Mouse (Mus musculus) erythroblast, embryonic 14.5 days (primary cell): ENCODE measurements around the gene BC067074. TPM values are rescaled to one million over a fixed set of nuclear protein-coding genes. Genes with fewer than 3 reads are reported as not detected.
"Not testable (repeated sequence)": the region's sequence is repeated elsewhere in the genome, so short reads cannot be mapped to it uniquely, and the experiment has no call there.

Source experiments
- H3K27me3 ChIP-seq: 2 replicates; pipeline ENCODE4 v1.6.1; 2012; ENCODE audit warnings: inconsistent platforms; ENCODE audit not compliant: control insufficient read depth
- H3K36me3 ChIP-seq: 2 replicates; pipeline ENCODE4 v1.6.1; 2012; ENCODE audit warnings: mild to moderate bottlenecking, inconsistent platforms; ENCODE audit not compliant: control insufficient read depth
- H3K4me1 ChIP-seq: 2 replicates; pipeline ENCODE4 v1.6.1; 2012; ENCODE audit warnings: inconsistent platforms; ENCODE audit not compliant: control insufficient read depth
- H3K4me3 ChIP-seq: replicated peaks from 2 replicates; pipeline ENCODE3; 2012; ENCODE audit warnings: moderate library complexity, mild to moderate bottlenecking, inconsistent platforms
- H3K9me3 ChIP-seq: 2 replicates; pipeline ENCODE4 v1.6.1; 2012; ENCODE audit warnings: low read length, inconsistent platforms, mixed read lengths; ENCODE audit not compliant: control insufficient read depth
- GATA1 ChIP-seq: IDR thresholded peaks from 2 replicates; pipeline ENCODE4 v1.6.1; 2012; ENCODE audit warnings: low read length, inconsistent platforms, mixed read lengths
- TAL1 ChIP-seq: IDR thresholded peaks from 3 replicates; pipeline ENCODE4 v1.6.1; 2012; ENCODE audit warnings: low read length, inconsistent platforms, mixed read lengths
- polyA plus RNA-seq: library from polyadenylated mRNA; stranded (reverse); fragments of >175 nt; gene quantifications from 2 replicates; pipeline ENCODE4 v1.2.3, GENCODE M21; 2012

Gene BC067074
- polyA plus RNA-seq, 1 experiment = not detected

DNA sequence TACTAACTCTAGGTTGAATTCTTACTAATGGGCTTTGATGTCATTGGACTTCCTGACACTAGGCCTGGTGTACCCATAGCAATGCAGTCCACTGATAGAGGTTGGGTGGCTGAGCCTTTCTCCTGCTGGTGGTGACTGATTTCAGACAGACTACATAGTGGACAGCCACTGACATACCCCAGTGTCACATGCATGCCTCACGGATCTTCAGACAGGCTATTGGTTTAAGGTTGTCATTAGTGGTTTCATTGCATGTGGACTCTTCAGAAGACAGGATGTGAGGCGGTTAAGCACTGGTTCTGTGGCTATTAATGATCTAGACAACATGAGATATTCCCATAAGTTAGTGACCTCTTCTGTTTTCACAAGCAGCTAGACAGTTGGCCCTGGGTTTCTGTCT is 89.2 kb downstream of the BC067074 start:
- Histone ChIP-seq H3K36me3 (no peaks in the 10 kb centered on the region), H3K4me3 (no peak overlapping the region), H3K27me3 (no peaks in the 10 kb centered on the region), H3K4me1 (no peaks in the 10 kb centered on the region), H3K9me3 (no peaks in the 10 kb centered on the region)
- TF ChIP-seq GATA1 = no peak
- no peak for TF ChIP-seq TAL1

DNA sequence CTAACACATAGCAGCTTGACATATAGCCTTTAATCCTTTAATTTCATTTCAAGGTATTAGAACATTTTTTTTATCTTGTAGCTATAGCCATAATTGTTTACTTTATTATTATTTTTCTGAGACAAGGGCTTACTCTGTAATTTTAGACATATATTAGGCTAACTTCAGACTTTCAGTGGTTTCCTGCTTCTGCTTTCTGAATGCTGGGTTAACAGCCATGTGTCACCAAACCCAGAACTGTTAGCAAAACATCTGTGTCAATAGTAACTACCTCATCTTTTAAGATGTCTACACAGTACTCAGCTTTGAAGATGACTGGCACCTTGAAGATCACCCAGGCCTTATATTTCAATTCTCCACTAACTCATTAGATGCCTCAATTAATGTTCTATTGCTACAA is 89.8 kb downstream of the BC067074 start:
- H3K4me1 ChIP-seq, H3K27me3 ChIP-seq, H3K9me3 ChIP-seq, H3K36me3 ChIP-seq, H3K4me3 ChIP-seq: not testable (repeated sequence)

DNA sequence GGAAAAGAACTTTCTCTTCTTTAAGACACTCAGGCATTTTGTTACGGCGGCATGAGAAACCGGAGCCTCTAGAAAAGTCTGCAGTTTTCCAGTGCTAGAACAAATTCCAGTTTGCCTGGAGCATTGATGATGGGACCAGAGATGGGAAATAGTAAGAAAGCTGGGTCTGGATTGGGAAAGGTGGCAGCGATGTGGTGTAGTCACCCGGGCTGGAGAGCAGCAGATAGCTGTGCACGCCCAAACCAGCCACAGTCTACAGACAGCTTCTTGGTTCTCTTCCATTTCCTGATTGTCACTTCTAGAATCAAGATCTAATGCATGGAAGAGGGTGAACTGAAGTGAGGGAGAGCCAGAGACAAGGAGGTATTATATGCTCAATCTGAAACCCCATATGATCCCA is 100.4 kb downstream of the BC067074 start:
- no peaks in the 10 kb centered on the region for H3K36me3 ChIP-seq
- H3K27me3 ChIP-seq = no peaks in the 10 kb centered on the region
- TF ChIP-seq TAL1 (no peak), GATA1 (no peak)
- no peaks in the 10 kb centered on the region for H3K4me1 ChIP-seq
- no peak overlapping the region for H3K4me3 ChIP-seq
- H3K9me3 ChIP-seq = no peaks in the 10 kb centered on the region

DNA sequence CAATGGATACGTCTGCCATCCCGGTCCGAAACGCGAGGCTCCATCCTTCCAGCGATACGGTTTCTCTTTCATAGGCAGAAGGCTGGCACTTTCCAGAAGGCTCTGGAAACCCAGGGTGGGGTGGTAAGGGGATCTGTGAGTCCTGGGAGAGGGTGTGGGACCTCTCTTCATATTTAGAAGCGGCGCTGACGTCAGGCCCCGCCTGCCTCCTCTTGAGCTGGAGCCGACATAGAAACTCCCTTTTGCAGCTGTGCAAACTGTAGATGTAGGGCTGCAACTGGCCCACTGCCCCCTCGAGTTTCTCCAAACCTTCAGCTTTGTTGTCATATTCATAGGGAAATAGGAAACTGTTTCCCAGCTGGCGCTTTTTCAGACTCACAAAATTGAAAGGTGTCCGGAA is 101.6 kb downstream of the BC067074 start:
- no peaks in the 10 kb centered on the region for H3K4me1 ChIP-seq
- no peak overlapping the region for H3K4me3 ChIP-seq
- no peaks in the 10 kb centered on the region for H3K27me3 ChIP-seq
- no peak for TF ChIP-seq TAL1
- no peak for TF ChIP-seq GATA1
- H3K9me3 ChIP-seq = no peaks in the 10 kb centered on the region
- H3K36me3 ChIP-seq = no peaks in the 10 kb centered on the region

- no peak for TF ChIP-seq TAL1
- TF ChIP-seq GATA1 = no peak
- no peaks in the 10 kb centered on the region for H3K27me3 ChIP-seq
- H3K9me3 ChIP-seq = no peaks in the 10 kb centered on the region
- no peaks in the 10 kb centered on the region for H3K4me1 ChIP-seq
- H3K4me3 ChIP-seq = no peak overlapping the region
- no peaks in the 10 kb centered on the region for H3K36me3 ChIP-seq
Measured at GRCm38 (mm10) chr13:113397006-113397520, 104.1 kb downstream of the BC067074 start.

- Histone ChIP-seq H3K4me3 (no peak overlapping the region), H3K27me3 (no peaks in the 10 kb centered on the region), H3K9me3 (no peaks in the 10 kb centered on the region), H3K4me1 (no peaks in the 10 kb centered on the region), H3K36me3 (no peaks in the 10 kb centered on the region)
- no peak for TF ChIP-seq TAL1
- no peak for TF ChIP-seq GATA1
Measured at GRCm38 (mm10) chr13:113401373-113402010, 108.5 kb downstream of the BC067074 start.

DNA sequence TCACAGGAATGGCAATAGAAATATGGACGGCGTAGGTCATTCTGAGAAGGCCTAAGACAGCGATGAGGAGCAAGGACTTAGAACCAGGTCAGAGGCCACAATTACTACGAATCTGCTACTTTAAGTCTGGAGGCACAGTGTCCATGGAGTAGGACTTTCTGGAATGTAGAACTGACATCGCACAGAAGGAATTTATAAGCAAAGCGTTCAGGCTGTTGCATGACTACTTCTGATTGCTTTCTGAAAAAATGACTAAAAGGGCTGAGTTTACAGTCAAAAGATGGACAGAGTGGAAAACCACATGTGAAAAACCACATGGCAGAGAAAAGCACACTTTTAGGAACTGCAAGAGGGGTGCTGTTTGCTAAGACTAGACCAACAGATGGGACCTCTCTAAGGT is 110.7 kb downstream of the BC067074 start:
- no peaks in the 10 kb centered on the region for H3K4me1 ChIP-seq
- no peaks in the 10 kb centered on the region for H3K9me3 ChIP-seq
- H3K27me3 ChIP-seq = no peaks in the 10 kb centered on the region
- no peaks in the 10 kb centered on the region for H3K36me3 ChIP-seq
- no peak for TF ChIP-seq TAL1
- TF ChIP-seq GATA1 = no peak
- H3K4me3 ChIP-seq = no peak overlapping the region

DNA sequence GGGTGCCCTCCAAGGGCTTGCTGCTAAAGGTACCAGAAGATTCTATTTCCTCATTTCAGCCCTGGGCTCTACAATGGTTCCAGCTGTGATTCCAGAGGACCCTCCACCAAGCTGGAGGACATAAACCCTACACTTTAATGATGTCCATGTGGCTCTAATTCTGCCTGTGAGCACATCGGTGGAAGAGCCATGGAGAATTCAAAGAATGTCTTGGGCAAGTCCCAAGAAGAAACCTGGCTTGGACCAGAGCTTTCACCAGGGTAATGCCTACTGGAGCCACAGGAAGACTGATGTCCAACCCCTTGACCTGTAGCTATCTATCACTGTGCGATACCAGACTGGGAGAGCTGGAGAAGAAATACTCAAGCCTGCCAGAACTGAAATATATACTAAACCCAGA is 111.2 kb downstream of the BC067074 start:
- Histone ChIP-seq H3K36me3 (no peaks in the 10 kb centered on the region), H3K4me3 (no peak overlapping the region), H3K4me1 (no peaks in the 10 kb centered on the region), H3K9me3 (no peaks in the 10 kb centered on the region), H3K27me3 (no peaks in the 10 kb centered on the region)
- TF ChIP-seq TAL1 (no peak), GATA1 (no peak)

DNA sequence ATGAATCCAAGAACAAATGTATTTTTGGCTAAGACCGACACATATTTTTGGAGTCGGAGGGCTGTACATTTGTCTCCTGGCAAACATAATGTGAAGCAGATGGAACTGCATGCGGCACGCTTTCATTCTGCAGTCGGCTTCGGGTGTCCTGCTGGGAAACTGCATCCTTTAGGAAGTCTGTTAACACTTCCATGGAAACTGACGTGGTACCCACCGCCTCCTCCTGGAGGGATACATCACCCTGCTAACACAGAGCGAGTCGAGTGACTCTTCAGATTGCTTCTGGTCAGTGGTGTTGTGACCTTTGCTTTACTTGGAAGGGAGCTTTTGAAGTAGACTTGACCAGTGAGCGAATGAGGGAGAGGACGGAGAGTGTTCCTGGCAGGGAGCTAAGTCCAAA is 117.0 kb downstream of the BC067074 start:
- H3K9me3 ChIP-seq = no peaks in the 10 kb centered on the region
- no peak for TF ChIP-seq TAL1
- TF ChIP-seq GATA1 = no peak
- H3K4me3 ChIP-seq = no peak overlapping the region
- H3K4me1 ChIP-seq = no peaks in the 10 kb centered on the region
- H3K36me3 ChIP-seq = no peaks in the 10 kb centered on the region
- H3K27me3 ChIP-seq = no peaks in the 10 kb centered on the region

DNA sequence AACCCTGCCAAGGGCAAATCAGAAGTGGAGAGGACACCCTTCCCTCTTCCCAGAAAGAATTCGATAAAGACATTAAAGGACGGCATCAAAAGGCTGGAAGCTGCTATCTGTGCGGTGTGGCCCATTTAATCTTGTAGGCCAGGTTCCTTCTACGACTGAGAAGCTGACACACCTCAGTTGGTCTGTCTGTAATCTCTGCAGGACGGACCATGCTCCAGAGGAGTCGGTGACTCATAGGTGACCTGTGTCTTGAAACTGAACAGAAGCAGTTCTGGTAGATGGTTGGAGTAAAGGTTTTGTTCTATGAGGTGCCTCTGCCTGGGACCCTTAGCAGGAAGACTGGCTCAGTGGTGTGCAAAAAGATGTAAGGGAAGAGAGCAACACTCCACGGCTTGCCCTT is 122.6 kb downstream of the BC067074 start:
- Histone ChIP-seq H3K27me3 (no peaks in the 10 kb centered on the region), H3K36me3 (no peaks in the 10 kb centered on the region), H3K9me3 (no peaks in the 10 kb centered on the region), H3K4me1 (no peaks in the 10 kb centered on the region), H3K4me3 (no peak overlapping the region)
- TF ChIP-seq GATA1 = no peak
- no peak for TF ChIP-seq TAL1
